Mouse (Mus musculus) lung, postnatal 14 days (tissue): ENCODE measurements around the gene Cd93.
A peak's percentile ranks its signal among the peaks of the same experiment; 100 is the strongest.

Source experiments
- DNase-seq: peaks from one replicate; pipeline ENCODE4 v3.0.0; 2021

Gene Cd93

GRCm38 (mm10) chr2:148443249-148443958 is at the start of gene Cd93:
Gene Cd93 (minus strand): TSS chr2:148443563.
- DNase-seq, result peak; percentile 69

- DNase-seq, result peak; percentile 41
Observed at GRCm38 (mm10) chr2:148492108-148492507, 48.7 kb upstream of the Cd93 start.

DNA sequence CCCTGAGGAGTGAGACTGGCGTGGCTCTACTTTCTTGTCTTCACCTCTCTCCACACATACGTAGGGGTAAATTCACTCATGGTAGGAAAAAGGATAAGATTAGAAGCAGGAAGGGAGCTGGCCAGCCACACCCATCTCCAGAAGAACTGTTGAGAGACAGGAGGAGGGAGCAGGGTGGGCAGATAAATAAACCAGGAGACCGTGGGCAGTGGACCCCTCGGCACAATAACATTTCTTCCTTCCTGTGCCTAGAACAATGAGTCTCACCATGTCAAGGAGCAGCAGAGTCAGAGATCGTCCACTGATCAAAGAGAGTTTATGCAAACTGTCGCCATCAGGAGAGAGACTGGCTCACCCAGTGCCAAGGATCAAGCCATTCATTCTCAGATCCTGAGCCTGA is 46.8 kb upstream of the Cd93 start:
- peak; percentile 51 for DNase-seq

DNA sequence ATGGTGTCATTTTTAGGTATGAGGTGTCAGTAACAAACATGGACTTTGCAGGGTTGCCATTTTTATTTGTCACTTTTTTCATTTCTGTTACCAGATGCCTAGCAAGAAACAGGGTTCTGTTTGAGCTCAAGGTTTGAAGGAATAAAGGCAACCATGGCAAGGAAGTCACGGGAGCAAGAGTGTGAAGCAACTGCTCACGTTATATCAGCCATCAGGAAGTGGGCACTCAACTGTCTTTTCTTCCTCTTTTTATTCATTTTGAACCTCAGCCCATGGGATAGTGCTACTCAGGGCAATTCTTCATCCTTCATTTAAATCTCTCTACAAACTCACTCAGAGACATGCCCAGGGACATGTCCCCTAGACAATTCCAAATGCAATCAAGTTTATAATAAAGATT is 45.5 kb upstream of the Cd93 start:
- no peak for DNase-seq

GRCm38 (mm10) chr2:148485576-148485975 is 42.2 kb upstream of the Cd93 start:
- DNase-seq, result no peak

- DNase-seq, result no peak
Observed at GRCm38 (mm10) chr2:148480376-148480775, 37.0 kb upstream of the Cd93 start.

DNA sequence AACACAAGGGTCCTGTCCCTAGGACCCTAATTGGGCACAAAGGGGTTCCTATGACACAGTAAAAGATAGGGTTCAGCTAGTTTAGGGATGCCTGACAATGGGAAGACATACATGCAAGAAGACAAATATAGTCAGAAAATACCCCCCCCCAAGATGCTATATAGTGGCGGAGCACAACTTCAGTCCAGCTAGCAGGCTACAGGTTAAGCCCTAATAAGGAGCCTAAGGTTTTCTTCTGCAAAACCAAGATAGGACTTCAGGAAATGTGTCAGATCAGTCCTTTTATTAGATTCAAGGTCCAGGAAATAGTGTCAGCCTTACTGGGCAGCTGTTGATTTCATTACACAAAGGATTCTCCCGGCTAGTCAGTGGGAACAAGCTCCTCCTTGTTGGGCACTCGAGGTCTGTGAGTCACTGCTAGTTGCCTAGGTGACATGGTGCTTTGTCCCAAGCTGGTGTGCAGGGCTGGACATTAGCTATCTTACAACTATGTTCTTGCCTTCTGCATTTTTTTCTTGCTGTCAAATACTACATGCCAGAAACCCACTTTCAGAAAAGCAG is 34.9 kb upstream of the Cd93 start:
- peak; percentile 65 for DNase-seq

GRCm38 (mm10) chr2:148477346-148477745 is 34.0 kb upstream of the Cd93 start:
- no peak for DNase-seq

- DNase-seq, result no peak
Observed at GRCm38 (mm10) chr2:148476576-148476975, 33.2 kb upstream of the Cd93 start.

- no peak for DNase-seq
Observed at GRCm38 (mm10) chr2:148475879-148476495, 32.6 kb upstream of the Cd93 start.

DNA sequence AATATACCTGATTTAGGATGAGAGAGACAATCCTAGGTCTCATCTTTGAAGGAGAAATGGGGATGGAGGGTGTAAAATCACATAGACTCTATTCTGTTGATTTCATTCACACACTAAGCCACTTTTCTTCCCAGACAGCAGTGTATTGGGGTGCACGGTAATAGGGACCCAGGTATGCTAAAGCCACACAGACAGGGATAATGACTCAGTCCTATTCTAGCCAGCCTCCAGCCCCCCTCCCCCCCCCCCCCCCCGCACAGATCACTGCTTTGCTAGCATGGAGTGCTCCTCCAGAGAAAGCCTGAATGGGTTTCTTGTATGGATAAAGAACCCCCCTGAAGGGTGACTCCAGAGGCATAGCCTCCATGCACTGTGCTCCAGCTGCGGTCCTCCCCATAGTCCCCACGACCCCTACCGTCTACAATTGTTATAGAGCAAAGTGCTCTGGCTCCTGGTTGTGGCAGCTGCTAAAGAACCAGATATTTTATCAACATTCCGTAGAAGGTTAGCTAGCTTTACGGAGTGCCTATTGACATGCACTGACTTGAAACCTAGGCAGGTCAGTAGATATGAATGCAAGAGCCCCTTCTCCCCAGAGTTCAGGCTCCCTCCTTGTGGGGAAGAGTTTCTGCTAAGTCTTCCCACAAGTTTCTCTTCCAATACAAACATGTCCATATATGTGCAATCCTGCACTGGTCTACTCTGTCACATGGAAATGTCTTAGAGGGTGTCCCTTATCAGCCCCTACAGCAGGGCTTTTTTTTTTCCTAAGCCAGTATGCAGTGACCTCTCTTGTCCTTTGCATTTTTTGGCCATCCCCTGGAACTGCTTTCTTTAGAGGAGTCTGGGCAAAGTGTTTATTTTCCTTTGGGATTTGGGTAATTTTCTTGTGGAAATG is 26.2 kb upstream of the Cd93 start:
- no peak for DNase-seq

- no peak for DNase-seq
Observed at GRCm38 (mm10) chr2:148467921-148468440, 24.6 kb upstream of the Cd93 start.

GRCm38 (mm10) chr2:148455341-148455740 is 12.0 kb upstream of the Cd93 start:
- DNase-seq, result no peak

- no peak for DNase-seq
Observed at GRCm38 (mm10) chr2:148454014-148454542, 10.7 kb upstream of the Cd93 start.

- peak; percentile 49 for DNase-seq
Observed at GRCm38 (mm10) chr2:148453061-148453460, 9.7 kb upstream of the Cd93 start.

- no peak for DNase-seq
Observed at GRCm38 (mm10) chr2:148451498-148451897, 8.1 kb upstream of the Cd93 start.

GRCm38 (mm10) chr2:148450616-148451015 is 7.3 kb upstream of the Cd93 start:
- no peak for DNase-seq

- DNase-seq, result no peak
Observed at GRCm38 (mm10) chr2:148449659-148450058, 6.3 kb upstream of the Cd93 start.

DNA sequence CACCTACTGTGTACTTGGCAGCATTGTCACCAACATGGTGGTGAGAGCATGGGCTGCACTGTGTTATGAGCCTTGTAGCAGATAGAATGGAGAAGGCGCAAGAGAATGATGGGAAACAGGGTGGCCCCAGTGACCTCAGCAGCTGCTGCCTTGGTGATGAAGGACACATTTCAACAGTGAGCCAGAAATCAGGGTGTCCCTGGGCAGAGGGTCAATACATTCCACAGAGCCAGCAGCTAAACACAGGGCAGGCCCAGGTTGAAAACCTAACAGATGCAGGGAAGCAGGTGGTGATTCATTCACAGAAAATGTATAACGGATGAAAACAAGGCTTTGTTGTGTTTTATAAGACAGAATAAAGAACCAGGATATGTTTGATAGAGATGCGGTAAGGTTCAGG is 3.1 kb upstream of the Cd93 start:
- DNase-seq, result no peak

GRCm38 (mm10) chr2:148445616-148446015 is 2.3 kb upstream of the Cd93 start:
- no peak for DNase-seq

- DNase-seq, result no peak
Observed at GRCm38 (mm10) chr2:148444472-148444871, 1.1 kb upstream of the Cd93 start.

GRCm38 (mm10) chr2:148442710-148443109 is 653 bp downstream of the Cd93 start:
- no peak for DNase-seq

DNA sequence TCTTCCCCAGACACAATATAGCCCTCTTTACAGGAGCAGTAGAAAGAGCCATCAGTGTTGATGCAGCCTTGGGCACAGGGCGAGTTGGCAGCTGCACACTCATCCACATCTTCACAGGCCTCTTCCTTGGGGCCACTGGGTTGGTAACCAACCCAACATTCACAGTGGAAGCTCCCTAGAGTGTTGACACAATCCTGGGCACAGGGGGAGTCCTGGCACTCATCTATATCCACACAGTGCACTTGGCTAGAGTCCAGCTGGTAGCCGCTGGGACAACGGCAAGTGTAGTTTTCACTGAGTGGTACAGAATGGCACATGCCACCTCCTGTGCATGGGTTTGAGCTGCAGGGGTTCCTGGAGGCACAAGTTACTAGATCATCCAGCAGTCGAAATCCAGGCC is 1.2 kb downstream of the Cd93 start:
- no peak for DNase-seq
